Mouse (Mus musculus) cerebellum, adult 9-10 months (tissue): ENCODE data around the gene Sulf2.

Source experiments
- DNase-seq: peaks from one replicate; pipeline ENCODE4 v3.0.0; 2022

The Sulf2 gene

GRCm38 (mm10) chr2:166147930-166148651 lies 7.4 kb downstream of the Sulf2 start:
- DNase-seq, result no peak

- no peak for DNase-seq
These were observed 9.0 kb downstream of the Sulf2 start for GRCm38 (mm10) chr2:166146446-166146845.

GRCm38 (mm10) chr2:166145031-166145430 lies 10.4 kb downstream of the Sulf2 start:
- DNase-seq, result no peak

DNA sequence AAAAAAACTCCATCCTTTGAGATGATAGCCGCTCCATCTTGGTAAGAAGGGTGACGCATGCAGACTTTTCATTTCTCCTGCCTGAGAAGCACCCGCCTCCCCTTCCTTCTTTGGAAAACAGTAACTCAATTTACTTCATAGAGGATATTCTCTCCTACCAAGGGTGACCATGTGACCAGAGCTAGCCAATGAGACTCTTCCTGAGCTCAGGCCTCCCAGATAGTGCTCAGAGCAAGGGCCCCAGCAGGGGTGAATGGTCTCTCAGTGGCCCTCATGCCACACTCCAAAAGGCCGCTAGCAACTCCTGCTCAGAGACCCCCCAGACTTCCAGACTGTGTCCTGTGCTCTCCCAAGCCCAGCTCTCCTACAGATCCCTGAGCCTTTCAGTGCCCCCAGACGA lies 11.6 kb downstream of the Sulf2 start:
- DNase-seq, result no peak

GRCm38 (mm10) chr2:166142561-166143112 lies 12.8 kb downstream of the Sulf2 start:
- no peak for DNase-seq

DNA sequence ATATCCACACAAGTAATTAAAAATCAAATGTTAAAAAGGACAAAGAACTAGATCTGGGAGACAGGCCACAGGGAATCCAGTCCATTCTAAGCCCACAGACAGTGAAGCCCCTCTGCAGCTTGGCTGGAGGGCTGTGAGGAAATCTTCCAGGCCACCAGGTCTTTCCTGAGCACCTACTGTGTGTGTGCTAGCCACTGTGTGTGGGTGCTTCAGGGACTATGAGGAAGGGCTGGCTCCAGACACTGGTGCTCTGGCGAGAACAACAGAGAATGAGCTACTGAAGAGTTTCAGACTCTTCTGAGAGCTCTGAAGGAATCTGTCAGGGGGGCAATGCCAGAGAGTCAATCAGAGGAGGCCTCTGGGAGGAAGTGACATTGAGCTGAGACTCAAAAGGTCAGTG lies 13.6 kb downstream of the Sulf2 start:
- DNase-seq, result no peak

DNA sequence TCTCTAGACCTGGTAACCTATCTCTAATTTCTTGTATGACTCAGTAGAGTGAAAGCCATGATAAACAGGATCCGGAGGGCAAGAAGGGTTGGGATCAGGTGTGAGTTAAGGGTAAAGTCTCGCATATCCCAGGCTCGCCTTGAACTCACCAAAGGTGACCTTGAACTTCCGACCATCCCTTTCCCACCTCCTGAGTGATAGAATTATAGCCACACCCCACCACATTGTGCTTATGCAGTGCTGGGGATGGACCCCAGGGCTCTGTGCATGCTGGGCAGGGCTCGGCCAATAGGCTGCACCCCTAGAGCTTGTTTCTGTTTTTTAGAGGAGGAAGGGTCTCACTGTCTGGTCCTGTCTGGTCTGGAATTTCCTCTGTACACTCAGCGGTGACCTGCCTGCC lies 14.4 kb downstream of the Sulf2 start:
- DNase-seq, result no peak

DNA sequence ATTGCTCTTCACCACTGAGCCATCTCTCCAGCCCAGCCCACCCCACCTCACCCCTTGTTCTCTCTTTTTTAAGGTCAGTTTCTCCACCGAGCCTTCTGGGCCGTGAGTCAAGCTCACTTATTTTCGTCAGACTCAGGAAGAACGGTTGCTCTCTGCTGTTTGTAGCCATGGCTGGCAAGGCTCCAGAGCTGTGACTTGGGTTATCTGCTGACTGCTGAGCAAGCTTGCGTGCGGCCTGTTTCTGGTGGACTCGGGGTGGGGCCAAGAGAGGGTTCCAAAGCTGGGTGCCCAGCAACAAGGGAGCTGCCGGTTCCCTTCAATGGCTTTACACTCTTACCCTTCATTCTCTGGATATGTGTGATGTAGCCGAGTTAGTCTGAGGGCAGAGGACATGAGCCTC lies 15.0 kb downstream of the Sulf2 start:
- DNase-seq, result no peak

DNA sequence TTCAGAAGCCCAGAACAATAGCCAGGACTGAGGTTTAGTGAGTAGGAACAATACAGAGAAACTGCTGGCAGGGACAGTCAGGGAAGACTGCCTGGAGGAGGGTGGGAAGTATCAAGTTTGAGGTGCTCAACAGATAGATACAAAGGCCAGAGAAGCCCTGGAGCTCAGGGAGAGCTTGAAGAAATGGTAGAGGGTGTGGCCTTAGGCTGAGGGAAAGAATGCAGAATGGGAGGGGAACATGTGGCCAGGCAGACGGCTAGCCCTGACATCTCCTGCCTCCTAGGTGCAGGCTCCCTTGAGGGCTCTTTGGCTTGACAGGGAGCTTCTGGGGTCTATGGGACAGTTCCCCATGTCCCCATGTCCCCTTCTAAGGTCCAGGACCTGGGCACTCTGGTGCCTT lies 17.2 kb downstream of the Sulf2 start:
- DNase-seq, result no peak

DNA sequence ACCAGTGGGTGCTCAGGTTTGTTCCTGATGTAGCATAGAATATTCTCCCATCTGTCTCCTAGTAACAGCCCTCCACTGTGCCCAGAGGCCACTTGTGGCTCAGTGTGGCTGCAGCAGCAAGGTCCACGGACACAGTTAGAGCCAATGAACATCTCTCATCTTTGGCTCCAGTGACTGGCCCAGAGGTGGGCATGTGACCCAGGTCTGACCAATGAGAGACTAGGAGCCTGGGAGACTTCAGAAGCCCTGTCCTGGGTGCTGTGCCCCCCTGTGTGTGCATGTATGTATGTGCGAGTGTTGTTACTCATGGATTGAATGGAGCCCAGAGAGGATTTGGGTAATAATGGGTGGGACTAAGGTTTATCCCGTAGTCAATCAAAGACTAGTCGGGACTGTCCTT lies 18.0 kb downstream of the Sulf2 start:
- DNase-seq, result no peak

- DNase-seq, result no peak
These were observed 19.6 kb downstream of the Sulf2 start for GRCm38 (mm10) chr2:166135711-166136485.

GRCm38 (mm10) chr2:166128756-166129155 lies 26.7 kb downstream of the Sulf2 start:
- DNase-seq, result no peak

DNA sequence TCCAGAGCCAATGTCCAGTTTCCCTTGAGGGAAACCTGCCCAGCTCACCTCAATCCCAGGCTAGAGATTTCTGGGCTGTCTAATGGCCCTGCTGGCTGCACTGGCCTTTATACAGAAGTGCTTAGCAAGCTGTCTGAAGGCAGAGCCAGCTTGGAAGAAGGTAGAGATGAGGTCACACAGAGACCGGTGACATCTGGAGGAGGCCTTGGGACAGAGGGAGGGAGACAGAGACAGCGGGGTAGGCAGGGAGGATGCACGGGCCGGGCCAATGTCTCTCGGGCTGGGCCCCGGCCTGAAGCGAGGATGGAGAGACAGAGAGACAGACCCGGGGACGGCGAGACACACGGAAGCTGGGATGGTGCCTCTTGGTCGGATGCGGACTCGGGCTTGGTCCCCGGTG lies 27.4 kb downstream of the Sulf2 start:
- DNase-seq, result no peak

DNA sequence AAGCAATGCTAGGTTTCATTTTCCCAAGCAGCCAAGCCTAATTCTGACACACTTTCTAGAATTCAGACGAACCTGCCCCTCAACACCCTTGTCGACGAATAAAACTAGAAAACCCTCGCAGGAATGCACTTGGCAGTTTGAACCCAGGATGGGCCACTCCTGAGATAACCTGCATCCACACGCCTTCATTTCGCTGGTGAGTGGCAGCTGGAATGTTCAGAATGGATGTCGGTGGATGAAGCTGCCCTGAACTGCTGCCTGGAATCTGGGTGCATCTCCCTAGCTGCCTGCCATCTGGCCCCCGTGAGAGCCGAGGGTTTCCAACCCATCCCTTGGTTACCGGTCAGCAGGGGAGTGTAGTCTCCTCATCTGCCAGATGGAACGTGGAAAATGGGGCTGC lies 29.1 kb downstream of the Sulf2 start:
- no peak for DNase-seq

GRCm38 (mm10) chr2:166125492-166126252 lies 29.8 kb downstream of the Sulf2 start:
- no peak for DNase-seq

GRCm38 (mm10) chr2:166125033-166125432 lies 30.4 kb downstream of the Sulf2 start:
- DNase-seq, result no peak

GRCm38 (mm10) chr2:166122781-166123180 lies 32.7 kb downstream of the Sulf2 start:
- DNase-seq, result no peak

GRCm38 (mm10) chr2:166121681-166122355 lies 33.6 kb downstream of the Sulf2 start:
- no peak for DNase-seq

- no peak for DNase-seq
These were observed 35.5 kb downstream of the Sulf2 start for GRCm38 (mm10) chr2:166119992-166120391.

GRCm38 (mm10) chr2:166116704-166117103 lies 38.8 kb downstream of the Sulf2 start:
- no peak for DNase-seq

DNA sequence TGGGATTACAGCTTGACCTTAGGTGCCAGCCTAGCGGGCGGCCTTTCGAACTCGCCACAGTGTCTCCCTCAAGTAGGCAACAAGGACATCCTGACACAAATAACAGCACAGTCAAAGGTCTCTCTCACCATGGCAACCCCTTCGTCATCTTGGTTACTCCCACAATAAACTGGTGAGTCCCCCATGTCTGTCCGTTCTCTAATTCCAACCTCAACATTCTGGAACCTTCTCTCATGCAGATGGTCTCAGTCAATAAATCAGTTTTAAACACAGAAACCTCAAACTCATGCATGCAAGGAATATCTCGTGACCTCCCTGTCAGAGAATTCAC lies 39.2 kb downstream of the Sulf2 start:
- DNase-seq, result no peak

DNA sequence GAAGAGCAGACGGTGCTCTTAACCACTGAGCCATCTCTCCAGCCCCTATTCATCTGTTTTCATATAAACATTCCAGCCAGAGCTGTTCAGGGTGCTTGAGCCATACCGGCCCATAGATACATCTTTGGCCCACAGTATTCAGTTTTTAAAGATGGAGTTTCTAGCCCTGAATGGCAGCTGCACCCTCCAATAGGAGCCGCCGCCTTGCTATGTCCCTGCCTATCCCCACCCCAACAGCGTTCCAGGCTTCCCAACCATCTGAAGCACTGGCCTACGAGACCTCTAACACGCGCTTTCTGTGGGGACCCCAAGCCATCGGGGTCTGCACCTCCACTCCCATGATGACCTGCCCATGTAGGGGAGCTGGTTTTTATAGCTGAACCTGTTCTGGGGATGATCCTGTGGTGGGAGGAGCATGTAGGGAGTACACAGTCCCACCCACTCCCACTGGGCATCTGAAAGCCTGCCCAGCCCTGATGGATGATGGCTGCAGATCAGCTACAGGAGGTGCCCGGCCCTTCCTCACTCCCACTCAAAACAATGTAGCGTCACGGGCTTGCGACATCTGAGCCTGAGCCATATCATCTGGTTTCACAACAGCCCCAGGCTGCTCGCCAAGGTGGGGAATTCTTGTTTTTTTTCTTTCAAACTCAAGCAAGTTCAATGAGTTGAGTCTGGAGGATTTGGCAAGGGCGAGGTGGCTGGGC lies 39.7 kb downstream of the Sulf2 start:
- DNase-seq, result no peak
